Mouse (Mus musculus) stomach, embryonic 15.5 days (tissue): ENCODE data around the gene Tex9. TPM values are rescaled to one million over a fixed set of nuclear protein-coding genes. Genes with fewer than 3 reads are reported as not detected.
"Not testable (repeated sequence)": the region's sequence is repeated elsewhere in the genome, so short reads cannot be mapped to it uniquely, and the experiment has no call there.

Source experiments
- ATAC-seq: fragments of 200-750 bp; cut with Nextera tagmentation; 2 replicates; pipeline ENCODE4 v1.8.0; 2017; ENCODE audit warnings: low read depth, moderate number of reproducible peaks, moderate TSS enrichment; ENCODE audit not compliant: insufficient read depth, low FRiP score
- H3K27ac ChIP-seq: fragments of 300-500 bp; sonication (generic); 2 replicates; pipeline ENCODE4 v1.5.1; 2015; ENCODE audit warnings: mild to moderate bottlenecking, inconsistent platforms
- H3K27me3 ChIP-seq: fragments of 300-500 bp; sonication (generic); replicated peaks from 2 replicates; pipeline ENCODE4 v1.6.1; 2015; ENCODE audit warnings: inconsistent platforms
- H3K36me3 ChIP-seq: fragments of 300-500 bp; sonication (generic); 2 replicates; pipeline ENCODE4 v1.6.1; 2015; ENCODE audit warnings: inconsistent platforms
- H3K4me1 ChIP-seq: fragments of 300-500 bp; sonication (generic); 2 replicates; pipeline ENCODE4 v1.6.1; 2015; ENCODE audit warnings: inconsistent platforms
- H3K4me2 ChIP-seq: fragments of 300-500 bp; sonication (generic); 2 replicates; pipeline ENCODE4 v1.6.1; 2015; ENCODE audit warnings: mild to moderate bottlenecking, inconsistent platforms
- H3K4me3 ChIP-seq: fragments of 300-500 bp; sonication (generic); replicated peaks from 2 replicates; pipeline ENCODE4 v1.5.1; 2015; ENCODE audit warnings: inconsistent platforms
- H3K9ac ChIP-seq: fragments of 300-500 bp; sonication (generic); 2 replicates; pipeline ENCODE4 v1.6.1; 2015; ENCODE audit warnings: inconsistent platforms
- H3K9me3 ChIP-seq: fragments of 300-500 bp; sonication (generic); 2 replicates; pipeline ENCODE4 v1.6.1; 2016; ENCODE audit warnings: inconsistent platforms
- WGBS: fragments of 180-500 bp; shearing (Covaris S2); methylation state at CpG from one replicate; pipeline ENCODE4 v1.1.7; 2015; 5-methylcytosine and 5-hydroxymethylcytosine counted together
- microRNA-seq: library from miRNA; unstranded; fragments of <30 nt; microRNA quantifications from one replicate; pipeline ENCODE4, GENCODE M21; 2016
- polyA plus RNA-seq: library from polyadenylated mRNA; unstranded; fragments of >200 nt; fragmentation: Nextera tagmentation; extraction: Ambion mirVana; gene quantifications from 2 replicates; pipeline ENCODE4 v1.2.1, GENCODE M21; 2015

Tex9 gene
- polyA plus RNA-seq, 1 experiment from 2014 or later, result 23.3 TPM

DNA sequence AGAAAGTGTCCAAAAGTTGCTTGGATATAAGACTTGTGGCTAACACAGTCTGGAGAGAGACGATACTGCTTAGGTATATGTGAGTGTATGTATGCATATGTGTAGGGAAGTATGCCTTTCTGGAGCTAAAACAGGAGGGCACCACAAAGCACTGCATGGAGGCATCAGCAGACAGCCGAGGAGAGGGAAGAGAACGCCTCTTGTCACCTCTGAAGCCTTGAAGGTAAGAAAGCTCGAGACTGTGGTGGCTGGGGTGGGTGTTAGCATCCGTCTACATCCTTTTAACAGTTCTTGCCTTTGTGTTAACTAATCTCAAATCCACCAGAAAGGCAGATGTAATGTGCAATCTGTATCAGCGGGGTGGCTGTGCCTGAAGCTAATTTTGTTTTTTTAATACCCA, 88.6 kb downstream of the Tex9 start:
- no peak overlapping the region for H3K4me3 ChIP-seq
- H3K4me1 ChIP-seq, result no peaks in the 10 kb centered on the region
- WGBS, result 75% methylated on average over 6 of the region's 6 CpGs

DNA sequence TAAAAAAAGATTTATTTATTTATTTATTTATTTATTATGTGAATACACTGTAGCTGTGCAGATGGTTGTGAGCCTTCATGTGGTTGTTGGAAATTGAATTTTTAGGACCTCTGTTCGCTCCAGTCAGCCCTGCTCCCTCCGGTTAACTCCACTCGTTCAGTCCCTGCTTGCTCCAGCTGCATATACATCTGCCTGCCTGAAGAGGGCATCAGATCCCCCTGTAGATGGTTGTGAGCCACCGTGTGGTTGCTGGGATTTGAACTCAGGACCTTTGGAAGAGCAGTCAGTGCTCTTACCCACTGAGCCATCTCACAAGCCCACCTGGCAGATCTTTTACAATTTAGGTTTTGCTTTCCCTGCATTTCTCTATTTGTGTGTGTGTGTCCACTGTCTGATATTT, 90.2 kb downstream of the Tex9 start:
- H3K9ac ChIP-seq, H3K4me2 ChIP-seq: not testable (repeated sequence)

More for the DNA sequence above, 88.6 kb downstream of the Tex9 start:
- Histone ChIP-seq H3K27ac (no peak overlapping the region), H3K9me3 (no peaks in the 10 kb centered on the region), H3K4me2 (no peak overlapping the region), H3K9ac (no peak overlapping the region), H3K27me3 (no peaks in the 10 kb centered on the region), H3K36me3 (no peaks in the 10 kb centered on the region)
- ATAC-seq, result no peak

More for the DNA sequence above, 90.2 kb downstream of the Tex9 start:
- not testable (repeated sequence) for H3K4me1 ChIP-seq, H3K4me3 ChIP-seq, H3K9me3 ChIP-seq, H3K27me3 ChIP-seq, H3K36me3 ChIP-seq, ATAC-seq, H3K27ac ChIP-seq
- 76% methylated on average over 4 of the region's 4 CpGs for WGBS

Small RNA genes lying within 50 kb of the gene (microRNA-seq; reads per million reads assigned to microRNA genes)
- not detected for gene Gm28010

Other genes with a start within 250 kb of the Tex9 start
- gene Zfp280d, start 217.4 kb downstream of the Tex9 start, polyA plus RNA-seq, result 28.4 and 31.6 TPM in 2 replicates
- 23.1 and 31.0 TPM in 2 replicates for gene Mns1, start 54.2 kb downstream of the Tex9 start, polyA plus RNA-seq
- gene Rfx7, start 40.0 kb upstream of the Tex9 start, polyA plus RNA-seq, result 10.3 and 10.6 TPM in 2 replicates
- 502 and 542 TPM in 2 replicates for gene Nedd4, start 170.1 kb upstream of the Tex9 start, polyA plus RNA-seq